Mouse (Mus musculus) stomach, postnatal 0 days (tissue): ENCODE data around the gene Ppp1r18.

Experiments used
- CTCF ChIP-seq: IDR thresholded peaks from 2 replicates; pipeline ENCODE4 v1.5.1; 2016; ENCODE audit warnings: antibody characterized with exemption, low read depth, mild to moderate bottlenecking, moderate library complexity
- EP300 ChIP-seq: optimal IDR thresholded peaks from 2 replicates; pipeline ENCODE3; 2016; ENCODE audit warnings: antibody characterized with exemption

GRCm38 (mm10) chr17:35832400-35833238 lies 32.8 kb upstream of the Ppp1r18 start:
- TF ChIP-seq CTCF (no peak), EP300 (no peak)
